Mouse (Mus musculus) adrenal gland, postnatal 0 days (tissue): ENCODE results near the gene Zfp612. TPM values are rescaled to one million over a fixed set of nuclear protein-coding genes. Genes with fewer than 3 reads are reported as not detected.

Experiments used
- polyA plus RNA-seq: library from polyadenylated mRNA; unstranded; fragments of >200 nt; fragmentation: Nextera tagmentation; extraction: Ambion mirVana; gene quantifications from 2 replicates; pipeline ENCODE4 v1.2.1, GENCODE M21; 2015

Gene Zfp612
- 3.8 and 5.4 TPM in 2 replicates for polyA plus RNA-seq

GRCm38 (mm10) chr8:110079282-110080221 is at the start of gene Zfp612:
Zfp612 (plus strand) TSS chr8:110079746.

DNA sequence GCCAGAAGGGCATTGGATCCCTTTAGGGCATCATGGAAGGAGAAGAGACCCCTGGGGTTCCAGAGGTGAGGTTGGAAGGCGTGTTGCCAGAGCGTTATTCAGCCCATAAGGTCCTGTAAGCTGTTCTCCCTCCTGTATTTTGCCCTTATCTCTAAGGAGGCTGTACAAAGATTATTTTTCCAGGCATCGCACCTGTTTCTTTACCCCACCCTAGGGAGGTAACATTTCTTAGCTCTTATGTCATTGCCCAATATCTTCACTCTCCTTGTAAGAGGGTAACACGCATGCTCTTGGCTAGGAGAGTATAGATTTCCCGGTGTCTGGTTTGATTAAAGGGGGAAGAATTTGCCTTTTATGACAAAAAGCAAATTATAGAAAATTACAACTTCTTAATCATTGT is 39.9 kb upstream of the Zfp612 start, which contains the start of gene Chst4:
TSS of gene Chst4 (minus strand) at position 82 of the 400 bp plus-strand sequence.

DNA sequence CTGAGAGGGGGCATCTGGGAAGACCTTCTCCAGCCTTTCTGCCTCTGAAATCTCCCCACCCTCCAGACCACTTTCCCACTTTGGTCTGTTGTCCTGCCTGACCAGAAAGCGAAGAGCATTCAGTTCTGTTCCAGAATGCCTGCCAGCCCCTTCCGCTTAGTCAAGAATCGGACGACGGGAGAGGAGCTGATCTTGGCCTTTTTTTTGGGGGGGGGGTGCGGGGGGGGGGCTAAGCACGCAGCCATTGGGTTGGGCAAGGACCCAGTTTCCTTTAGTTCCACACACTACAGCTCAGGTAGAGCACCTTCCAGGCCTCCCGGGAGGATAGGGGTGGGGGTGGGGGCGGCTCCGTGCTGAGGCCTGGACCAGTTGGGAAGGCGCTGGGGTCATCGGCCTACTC is 21.4 kb downstream of the Zfp612 start, which contains the start of gene Gm21964:
TSS of gene Gm21964 (plus strand) at position 301 of the 400 bp plus-strand sequence.

GRCm38 (mm10) chr8:110102653-110103052 is 23.1 kb downstream of the Zfp612 start, which contains the start of gene Gm17720:
Gm17720 (minus strand) TSS chr8:110102753.

Other genes starting within 250 kb of the Zfp612 start
- 1.3 and 2.0 TPM in 2 replicates for gene Phlpp2, start 211.2 kb upstream of the Zfp612 start, polyA plus RNA-seq
- gene Marveld3, start 117.5 kb upstream of the Zfp612 start, polyA plus RNA-seq: 0.76 and 0.77 TPM in 2 replicates
- 2.7 and 3.5 TPM in 2 replicates for gene Tat, start 89.3 kb upstream of the Zfp612 start, polyA plus RNA-seq
- 2.6 and 3.2 TPM in 2 replicates for gene Chst4, start 40.0 kb upstream of the Zfp612 start, polyA plus RNA-seq
- gene Gm21964, start 21.5 kb downstream of the Zfp612 start, polyA plus RNA-seq: not detected in 2 replicates
- not detected in 2 replicates for gene Gm17720, start 23.0 kb downstream of the Zfp612 start, polyA plus RNA-seq
- 0.11 TPM in 1 of 2 replicates, not detected in the other for gene Calb2, start 88.5 kb downstream of the Zfp612 start, polyA plus RNA-seq
- 5.3 and 6.3 TPM in 2 replicates for gene Cmtr2, start 135.9 kb downstream of the Zfp612 start, polyA plus RNA-seq
- 0.08 TPM in 1 of 2 replicates, not detected in the other for gene Hydin, start 187.2 kb downstream of the Zfp612 start, polyA plus RNA-seq